ENCODE assay signal across 10 mouse cellular contexts in the genomic region with DNA sequence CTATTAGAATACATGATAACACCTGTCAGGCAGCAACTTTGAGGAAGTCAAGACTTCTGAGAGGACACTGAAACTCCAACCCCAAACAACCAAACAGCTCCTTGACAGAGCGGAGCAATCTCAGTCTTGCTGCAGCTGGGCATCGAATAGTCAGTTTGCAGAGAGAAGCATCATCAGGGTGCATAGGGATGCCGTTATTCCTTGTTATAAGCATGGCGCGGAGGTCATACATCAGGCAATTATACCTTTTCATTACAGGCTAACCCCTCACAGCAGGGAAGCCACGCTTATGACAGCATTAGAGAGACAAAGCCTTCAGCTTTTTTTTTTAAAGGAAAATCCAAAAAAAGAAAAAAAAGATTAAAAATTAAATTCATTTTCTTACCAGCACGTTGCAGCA.
DNase-seq lines count a peak whose midpoint lies in the region; ATAC-seq lines count a peak whose summit lies in the region.
"Had no signal": no experiment of that assay in that cellular context is flagged by ENCODE, and none has a peak within 500 bp of the region (broad histone marks: within the 10 kb centered on the region; RNA-seq: fewer than 3 reads in every experiment).

No protein-coding gene starts in this region.

- H3K36me3 ChIP-seq in heart, embryonic 13.5 days: no peaks in the 10 kb centered on the region
- no peaks in the 10 kb centered on the region for H3K36me3 ChIP-seq in hindbrain, embryonic 16.5 days (ENCODE audit: control insufficient read depth, insufficient read depth, low read length)

- no peak for DNase-seq in heart, adult 9 months (ENCODE audit: low spot score in 2 of 2)
- peak; percentile 35 to 48 for DNase-seq in right cerebral cortex, postnatal 10 days (ENCODE audit: low spot score in 2 of 2)
- DNase-seq in right cerebral cortex, postnatal 4 days: no peak
- DNase-seq in retina, postnatal 1 day: peak; percentile 66
- no peak for DNase-seq in urinary bladder, postnatal 36 days (ENCODE audit: low spot score in 2 of 2)
- DNase-seq in gastrocnemius, postnatal 14 days: no peak
- DNase-seq: adrenal gland, adult 8-10 months; thymus, adult 18-20 months had no signal

- H3K27me3 ChIP-seq in heart, embryonic 13.5 days (replicated peaks): no peaks in the 10 kb centered on the region
- H3K27me3 ChIP-seq in hindbrain, embryonic 16.5 days (replicated peaks; ENCODE audit: control insufficient read depth, insufficient read depth, low read length): no peaks in the 10 kb centered on the region

- peak overlapping the region; percentile 54 for H3K4me2 ChIP-seq in heart, embryonic 13.5 days
- peak overlapping the region; percentile 61 for H3K4me2 ChIP-seq in hindbrain, embryonic 16.5 days (ENCODE audit: low read length)

- ATAC-seq in heart, embryonic 13.5 days (ENCODE audit: extremely low read depth, insufficient number of reproducible peaks, low FRiP score, low TSS enrichment): no peak
- ATAC-seq in hindbrain, embryonic 16.5 days: peak; percentile 63; the same call in 1 of the 2 replicates

- WGBS in heart, embryonic 13.5 days: 61% methylated on average over 7 of the region's 7 CpGs
- WGBS in hindbrain, embryonic 16.5 days: 23% methylated on average over 7 of the region's 7 CpGs

- H3K27ac ChIP-seq in heart, embryonic 13.5 days (replicated peaks): no peak overlapping the region
- no peak overlapping the region; the same call in 1 of the 2 replicates for H3K27ac ChIP-seq in hindbrain, embryonic 16.5 days (ENCODE audit: low read depth, low read length)

- intact Hi-C loops in gastrocnemius, postnatal 14 days (cut with DNase I; ENCODE audit: low total_unique reads): no loop called here

- peak overlapping the region; percentile 5; the same call in 1 of the 2 replicates for H3K4me3 ChIP-seq in heart, embryonic 13.5 days
- H3K4me3 ChIP-seq in hindbrain, embryonic 16.5 days (ENCODE audit: low read length): peak overlapping the region; percentile 39

- H3K9ac ChIP-seq in heart, embryonic 13.5 days: no peak overlapping the region
- H3K9ac ChIP-seq in hindbrain, embryonic 16.5 days (ENCODE audit: low read depth, low read length): peak overlapping the region; percentile 60

- no peaks in the 10 kb centered on the region for H3K9me3 ChIP-seq in heart, embryonic 13.5 days
- H3K9me3 ChIP-seq in hindbrain, embryonic 16.5 days (ENCODE audit: control insufficient read depth, low read length): no peaks in the 10 kb centered on the region

- no peaks in the 10 kb centered on the region for H3K4me1 ChIP-seq in heart, embryonic 13.5 days
- no peaks in the 10 kb centered on the region for H3K4me1 ChIP-seq in hindbrain, embryonic 16.5 days (ENCODE audit: control insufficient read depth, insufficient read depth, low read depth, low read length)

Comparison
In these comparisons a context has a peak if more than half of its experiments do, and no peak if none do; other contexts are left out.
1. DNase-seq: peak in right cerebral cortex, postnatal 10 days (2 of 2) and retina, postnatal 1 day (single experiment); none in heart, adult 9 months (0 of 2), right cerebral cortex, postnatal 4 days (single experiment), urinary bladder, postnatal 36 days (0 of 2) and gastrocnemius, postnatal 14 days (single experiment).